Mouse (Mus musculus) spleen, adult 2 months (tissue): Measurements from ENCODE around the gene Gm10271. TPM values are rescaled to one million over a fixed set of nuclear protein-coding genes. Genes with fewer than 3 reads are reported as not detected.

Experiments
- DNase-seq, 2 experiments: peaks; one replicate each; pipeline versions ENCODE4 v3.0.0 to v3.0.0-alpha.2; 2012 to 2021; ENCODE audit warnings: low spot score in 2 of 2, low read depth in 1 of 2
- H3K27ac ChIP-seq: fragments of 200-500 bp; 2 replicates; pipeline ENCODE4 v1.5.1; 2012; ENCODE audit warnings: low read length, inconsistent platforms; ENCODE audit not compliant: insufficient read depth
- H3K27me3 ChIP-seq: fragments of 200-500 bp; 2 replicates; pipeline ENCODE4 v1.6.1; 2012; ENCODE audit warnings: mild to moderate bottlenecking, moderate library complexity, low read length, inconsistent platforms; ENCODE audit not compliant: control insufficient read depth, insufficient read depth
- H3K36me3 ChIP-seq: fragments of 200-500 bp; 2 replicates; pipeline ENCODE4 v1.6.1; 2012; ENCODE audit warnings: mild to moderate bottlenecking, low read length, inconsistent platforms; ENCODE audit not compliant: control insufficient read depth, insufficient read depth
- H3K4me1 ChIP-seq: fragments of 200-500 bp; 2 replicates; pipeline ENCODE4 v1.6.1; 2011; ENCODE audit warnings: inconsistent platforms; ENCODE audit not compliant: control insufficient read depth, insufficient read depth, insufficient read length
- H3K4me3 ChIP-seq: fragments of 200-500 bp; 2 replicates; pipeline ENCODE4 v1.5.1; 2011; ENCODE audit warnings: mild to moderate bottlenecking, inconsistent platforms; ENCODE audit not compliant: insufficient read depth, insufficient read length; ENCODE audit errors: extremely low read depth
- CTCF ChIP-seq: fragments of 200-500 bp; IDR thresholded peaks from 2 replicates; pipeline ENCODE4 v1.5.1; 2011; ENCODE audit warnings: mild to moderate bottlenecking, inconsistent platforms; ENCODE audit not compliant: insufficient read depth, insufficient read length, insufficient replicate concordance; ENCODE audit errors: extremely low read depth
- POLR2A ChIP-seq: fragments of 200-500 bp; IDR thresholded peaks from 2 replicates; pipeline ENCODE4 v1.6.1; 2011; ENCODE audit warnings: low read depth, low read length, inconsistent platforms
- WGBS: fragments of 180-500 bp; shearing (Covaris S2); methylation state at CpG from one replicate; pipeline ENCODE4 v1.1.7; 2018; 5-methylcytosine and 5-hydroxymethylcytosine counted together
- polyA plus RNA-seq: library from polyadenylated mRNA; depleted of rRNA; stranded (reverse); fragments of >200 nt; gene quantifications from 2 replicates; pipeline ENCODE4 v1.2.3, GENCODE M21; 2012

Gm10271 gene
- polyA plus RNA-seq, 1 experiment = not detected

- no peak overlapping the region for H3K27ac ChIP-seq
- no peaks in the 10 kb centered on the region for H3K36me3 ChIP-seq
- 76% methylated on average over 17 of the region's 17 CpGs for WGBS
- TF ChIP-seq POLR2A (no peak), CTCF (no peak)
- no peaks in the 10 kb centered on the region for H3K4me1 ChIP-seq
- no peak for DNase-seq
- no peak overlapping the region for H3K4me3 ChIP-seq
- H3K27me3 ChIP-seq = no peaks in the 10 kb centered on the region
These were observed 9.6 kb downstream of the Gm10271 start for GRCm38 (mm10) chr10:116962803-116963202.

GRCm38 (mm10) chr10:116962152-116962551 is 10.3 kb downstream of the Gm10271 start:
- no peak overlapping the region for H3K4me3 ChIP-seq
- no peak overlapping the region for H3K27ac ChIP-seq
- no peaks in the 10 kb centered on the region for H3K27me3 ChIP-seq
- no peaks in the 10 kb centered on the region for H3K4me1 ChIP-seq
- H3K36me3 ChIP-seq = no peaks in the 10 kb centered on the region
- no peak for DNase-seq
- TF ChIP-seq POLR2A (no peak), CTCF (no peak)
- 92% methylated on average over 14 of the region's 14 CpGs for WGBS

GRCm38 (mm10) chr10:116957867-116958551 is 14.4 kb downstream of the Gm10271 start:
- Histone ChIP-seq H3K4me3 (no peak overlapping the region), H3K27me3 (no peaks in the 10 kb centered on the region), H3K27ac (no peak overlapping the region), H3K36me3 (no peaks in the 10 kb centered on the region), H3K4me1 (no peaks in the 10 kb centered on the region)
- DNase-seq = no peak
- no peak for TF ChIP-seq CTCF
- no peak for TF ChIP-seq POLR2A
- 20% methylated on average over 5 of the region's 5 CpGs for WGBS

- Histone ChIP-seq H3K27me3 (no peaks in the 10 kb centered on the region), H3K36me3 (no peaks in the 10 kb centered on the region), H3K27ac (no peak overlapping the region), H3K4me1 (no peaks in the 10 kb centered on the region), H3K4me3 (no peak overlapping the region)
- no peak for DNase-seq
- TF ChIP-seq CTCF = no peak
- no peak for TF ChIP-seq POLR2A
- WGBS = 94% methylated on average over 11 of the region's 11 CpGs
These were observed 15.8 kb downstream of the Gm10271 start for GRCm38 (mm10) chr10:116956483-116957158.

GRCm38 (mm10) chr10:116955191-116955590 is 17.2 kb downstream of the Gm10271 start:
- no peak for DNase-seq
- H3K36me3 ChIP-seq = no peaks in the 10 kb centered on the region
- H3K27me3 ChIP-seq = no peaks in the 10 kb centered on the region
- WGBS = 96% methylated on average over 6 of the region's 6 CpGs
- TF ChIP-seq POLR2A (no peak), CTCF (no peak)
- H3K27ac ChIP-seq = no peak overlapping the region
- no peak overlapping the region for H3K4me3 ChIP-seq
- H3K4me1 ChIP-seq = peaks cover 3% of the 10 kb centered on the region

- 19% methylated on average over 5 of the region's 5 CpGs for WGBS
- DNase-seq = no peak
- Histone ChIP-seq H3K27me3 (no peaks in the 10 kb centered on the region), H3K4me3 (peak overlapping the region; percentile 86), H3K27ac (no peak overlapping the region), H3K4me1 (peaks cover 3% of the 10 kb centered on the region), H3K36me3 (no peaks in the 10 kb centered on the region)
- TF ChIP-seq POLR2A (no peak), CTCF (no peak)
These were observed 21.5 kb downstream of the Gm10271 start for GRCm38 (mm10) chr10:116950886-116951285.
